Mouse (Mus musculus) liver, embryonic 16.5 days (tissue): Measurements from ENCODE around the gene Sipa1l1. TPM values are rescaled to one million over a fixed set of nuclear protein-coding genes. Genes with fewer than 3 reads are reported as not detected.

Experiments
- ATAC-seq: fragments of 200-750 bp; cut with Nextera tagmentation; 2 replicates; pipeline ENCODE4 v1.8.0; 2017; ENCODE audit warnings: low read depth, mild to moderate bottlenecking, moderate number of reproducible peaks, moderate library complexity
- H3K27ac ChIP-seq: fragments of 300-500 bp; sonication (generic); 2 replicates; pipeline ENCODE4 v1.5.1; 2014; ENCODE audit warnings: mild to moderate bottlenecking, low read length
- H3K27me3 ChIP-seq: fragments of 300-500 bp; sonication (generic); 2 replicates; pipeline ENCODE4 v1.6.1; 2014; ENCODE audit warnings: low read depth, low read length, mixed read lengths; ENCODE audit not compliant: control insufficient read depth, insufficient read depth
- H3K36me3 ChIP-seq: fragments of 300-500 bp; sonication (generic); 2 replicates; pipeline ENCODE4 v1.6.1; 2014; ENCODE audit warnings: mild to moderate bottlenecking; ENCODE audit not compliant: control insufficient read depth, insufficient read depth
- H3K4me1 ChIP-seq: fragments of 300-500 bp; sonication (generic); 2 replicates; pipeline ENCODE4 v1.6.1; 2014; ENCODE audit warnings: low read depth, low read length, mixed read lengths; ENCODE audit not compliant: control insufficient read depth
- H3K4me2 ChIP-seq: fragments of 300-500 bp; sonication (generic); 2 replicates; pipeline ENCODE4 v1.6.1; 2014; ENCODE audit warnings: low read depth, low read length, mixed read lengths
- H3K4me3 ChIP-seq: fragments of 300-500 bp; sonication (generic); 2 replicates; pipeline ENCODE4 v1.5.1; 2014; ENCODE audit warnings: low read depth, mild to moderate bottlenecking, low read length
- H3K9ac ChIP-seq: fragments of 300-500 bp; sonication (generic); 2 replicates; pipeline ENCODE4 v1.6.1; 2014; ENCODE audit warnings: low read depth, low read length
- H3K9me3 ChIP-seq: fragments of 300-500 bp; sonication (generic); replicated peaks from 2 replicates; pipeline ENCODE4 v1.6.1; 2016; ENCODE audit warnings: low read length; ENCODE audit not compliant: control insufficient read depth
- WGBS: fragments of 180-500 bp; shearing (Covaris S2); extraction: QIAGEN DNeasy Blood & Tissue Kit; methylation state at CpG from one replicate; pipeline ENCODE4 v1.1.7; 2014; ENCODE audit not compliant: insufficient replicate concordance; 5-methylcytosine and 5-hydroxymethylcytosine counted together
- polyA plus RNA-seq: library from polyadenylated mRNA; unstranded; fragments of >200 nt; fragmentation: Nextera tagmentation; extraction: Ambion mirVana; gene quantifications from 2 replicates; pipeline ENCODE4 v1.2.1, GENCODE M21; 2015

Sipa1l1 gene
- polyA plus RNA-seq, 1 experiment from 2014 or later, result 4.2 TPM

DNA sequence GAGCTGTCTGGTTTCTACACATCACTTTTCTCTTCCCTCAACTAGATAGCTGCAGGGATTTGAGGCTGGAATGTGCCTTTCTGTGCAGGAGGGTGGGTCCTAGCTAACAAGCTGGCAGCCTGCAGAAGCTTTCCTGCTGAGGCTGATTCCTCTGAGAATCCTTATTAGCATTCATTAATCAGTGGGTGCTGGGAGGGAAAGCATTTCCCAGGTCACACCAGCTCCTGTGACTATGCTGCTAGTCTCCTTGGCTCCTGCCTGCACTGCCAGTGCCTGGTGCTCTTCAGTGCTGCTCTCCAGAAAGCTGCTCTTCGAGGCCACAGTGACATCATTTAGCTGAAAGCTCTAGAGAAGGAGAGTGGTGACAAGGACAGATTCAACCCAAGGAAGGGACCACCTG lies 166.0 kb downstream of the Sipa1l1 start:
- 17% methylated on average over 1 of the region's 1 CpGs for WGBS
- H3K27me3 ChIP-seq, result no peaks in the 10 kb centered on the region; the same call in 1 of the 2 replicates
- no peak overlapping the region for H3K9ac ChIP-seq
- no peak overlapping the region for H3K4me2 ChIP-seq
- no peaks in the 10 kb centered on the region for H3K36me3 ChIP-seq
- no peak overlapping the region for H3K4me3 ChIP-seq
- H3K9me3 ChIP-seq, result no peaks in the 10 kb centered on the region
- no peaks in the 10 kb centered on the region; the same call in 1 of the 2 replicates for H3K4me1 ChIP-seq
- ATAC-seq, result no peak
- H3K27ac ChIP-seq, result no peak overlapping the region

DNA sequence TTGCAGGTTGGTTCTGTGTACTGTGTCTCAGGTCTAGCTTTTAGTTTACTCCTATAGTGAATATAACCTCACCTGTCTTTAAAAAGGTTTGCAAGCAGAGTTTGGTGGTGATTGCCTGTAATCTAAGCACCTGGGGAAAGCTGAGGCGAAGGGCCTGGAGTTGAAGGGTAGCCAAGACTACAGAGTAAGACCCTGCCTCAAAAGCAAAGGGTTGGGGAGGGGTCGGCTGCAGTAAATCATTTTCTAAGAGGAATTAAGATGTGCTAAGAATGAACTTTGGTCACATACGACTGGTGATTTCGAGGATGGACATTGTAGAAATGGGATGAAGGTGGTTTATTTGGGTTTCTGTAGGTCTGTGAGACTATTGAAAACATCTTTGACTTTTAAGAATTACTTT lies 169.4 kb downstream of the Sipa1l1 start:
- H3K4me1 ChIP-seq, result no peaks in the 10 kb centered on the region; the same call in 1 of the 2 replicates
- no peak overlapping the region for H3K27ac ChIP-seq
- no peaks in the 10 kb centered on the region; the same call in 1 of the 2 replicates for H3K27me3 ChIP-seq
- WGBS, result 59% methylated on average over 4 of the region's 4 CpGs
- H3K36me3 ChIP-seq, result no peaks in the 10 kb centered on the region
- no peak overlapping the region for H3K9ac ChIP-seq
- no peak overlapping the region for H3K4me2 ChIP-seq
- H3K9me3 ChIP-seq, result no peaks in the 10 kb centered on the region
- ATAC-seq, result no peak
- H3K4me3 ChIP-seq, result no peak overlapping the region

- no peak for ATAC-seq
- Histone ChIP-seq H3K36me3 (no peaks in the 10 kb centered on the region), H3K27me3 (no peaks in the 10 kb centered on the region; the same call in 1 of the 2 replicates), H3K4me2 (peak overlapping the region; percentile 6; the same call in 1 of the 2 replicates), H3K4me3 (no peak overlapping the region), H3K9me3 (no peaks in the 10 kb centered on the region), H3K27ac (no peak overlapping the region), H3K4me1 (no peaks in the 10 kb centered on the region; the same call in 1 of the 2 replicates), H3K9ac (no peak overlapping the region)
- 35% methylated on average over 18 of the region's 18 CpGs for WGBS
These were observed 170.2 kb downstream of the Sipa1l1 start for GRCm38 (mm10) chr12:82339221-82339861.

DNA sequence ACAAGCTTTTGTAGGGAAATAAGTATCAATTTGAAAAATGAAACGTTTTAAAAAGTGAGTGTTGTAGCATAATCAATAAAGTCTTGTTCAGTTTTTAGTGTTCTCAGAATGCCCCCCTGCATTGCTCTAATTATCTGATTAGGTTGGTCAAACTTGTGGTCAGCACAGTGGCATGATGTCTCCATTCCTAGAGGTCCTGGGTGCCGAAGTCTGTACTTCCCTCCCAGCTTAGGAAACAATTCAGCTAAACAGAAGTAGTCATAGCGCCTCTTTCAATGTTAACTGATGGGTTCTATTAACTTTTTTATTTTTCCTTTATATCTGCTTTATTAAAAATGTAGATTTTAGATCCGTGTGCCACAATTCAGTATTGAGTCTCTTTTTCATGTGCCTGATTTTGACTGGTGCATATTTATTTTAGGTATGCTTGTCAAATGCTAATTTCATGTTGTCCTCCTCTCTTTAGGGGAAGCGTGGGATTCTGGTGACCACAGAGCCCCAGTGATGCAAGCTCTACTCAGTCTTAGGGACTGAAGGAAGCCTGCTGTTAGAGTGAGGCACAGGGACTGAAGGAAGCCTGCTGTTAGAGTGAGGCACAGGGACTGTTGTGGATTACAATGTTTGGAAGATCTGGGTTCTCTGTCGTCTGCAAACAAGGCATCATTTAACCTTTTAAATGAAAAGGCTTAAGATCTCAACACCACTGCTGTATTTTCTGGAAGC lies 171.2 kb downstream of the Sipa1l1 start:
- no peaks in the 10 kb centered on the region for H3K9me3 ChIP-seq
- H3K9ac ChIP-seq, result no peak overlapping the region
- H3K36me3 ChIP-seq, result no peaks in the 10 kb centered on the region
- H3K4me2 ChIP-seq, result no peak overlapping the region
- H3K4me3 ChIP-seq, result no peak overlapping the region
- no peak for ATAC-seq
- no peaks in the 10 kb centered on the region; the same call in 1 of the 2 replicates for H3K27me3 ChIP-seq
- WGBS, result 52% methylated on average over 6 of the region's 6 CpGs
- H3K4me1 ChIP-seq, result no peaks in the 10 kb centered on the region; the same call in 1 of the 2 replicates
- H3K27ac ChIP-seq, result no peak overlapping the region

DNA sequence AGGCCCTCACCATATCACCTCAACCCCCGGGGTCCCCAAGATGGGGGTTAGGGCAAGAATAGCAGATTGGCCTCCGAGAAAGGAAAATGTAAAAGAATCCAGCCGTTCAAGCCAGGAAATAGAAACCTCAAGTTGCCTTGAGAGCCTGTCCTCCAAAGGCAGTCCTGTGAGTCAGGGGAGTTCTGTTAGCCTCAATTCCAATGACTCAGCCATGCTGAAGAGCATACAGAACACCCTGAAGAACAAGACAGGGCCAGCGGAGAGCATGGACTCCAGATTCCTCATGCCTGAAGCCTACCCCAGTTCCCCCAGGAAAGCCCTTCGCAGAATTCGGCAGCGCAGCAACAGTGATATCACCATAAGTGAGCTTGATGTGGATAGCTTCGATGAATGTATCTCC lies 172.1 kb downstream of the Sipa1l1 start:
- no peak for ATAC-seq
- Histone ChIP-seq H3K4me3 (no peak overlapping the region), H3K9ac (no peak overlapping the region), H3K36me3 (no peaks in the 10 kb centered on the region), H3K27me3 (no peaks in the 10 kb centered on the region; the same call in 1 of the 2 replicates), H3K9me3 (no peaks in the 10 kb centered on the region), H3K4me1 (no peaks in the 10 kb centered on the region; the same call in 1 of the 2 replicates), H3K27ac (no peak overlapping the region), H3K4me2 (no peak overlapping the region)
- WGBS, result 78% methylated on average over 8 of the region's 8 CpGs

DNA sequence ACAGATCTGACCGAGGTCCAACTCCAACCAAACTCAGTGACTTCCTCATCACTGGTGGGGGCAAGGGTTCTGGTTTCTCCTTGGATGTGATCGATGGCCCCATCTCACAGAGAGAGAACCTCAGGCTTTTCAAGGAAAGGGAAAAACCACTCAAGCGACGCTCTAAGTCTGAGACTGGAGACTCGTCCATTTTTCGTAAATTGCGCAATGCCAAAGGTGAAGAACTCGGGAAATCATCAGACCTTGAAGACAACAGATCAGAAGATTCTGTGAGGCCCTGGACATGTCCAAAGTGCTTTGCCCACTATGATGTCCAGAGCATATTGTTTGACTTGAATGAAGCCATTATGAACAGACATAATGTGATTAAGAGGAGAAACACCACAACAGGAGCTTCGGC lies 172.6 kb downstream of the Sipa1l1 start:
- H3K9ac ChIP-seq, result no peak overlapping the region
- 83% methylated on average over 9 of the region's 9 CpGs for WGBS
- no peak overlapping the region for H3K4me3 ChIP-seq
- no peak overlapping the region for H3K27ac ChIP-seq
- no peaks in the 10 kb centered on the region; the same call in 1 of the 2 replicates for H3K27me3 ChIP-seq
- H3K9me3 ChIP-seq, result no peaks in the 10 kb centered on the region
- no peaks in the 10 kb centered on the region for H3K36me3 ChIP-seq
- no peak for ATAC-seq
- no peaks in the 10 kb centered on the region; the same call in 1 of the 2 replicates for H3K4me1 ChIP-seq
- H3K4me2 ChIP-seq, result no peak overlapping the region

DNA sequence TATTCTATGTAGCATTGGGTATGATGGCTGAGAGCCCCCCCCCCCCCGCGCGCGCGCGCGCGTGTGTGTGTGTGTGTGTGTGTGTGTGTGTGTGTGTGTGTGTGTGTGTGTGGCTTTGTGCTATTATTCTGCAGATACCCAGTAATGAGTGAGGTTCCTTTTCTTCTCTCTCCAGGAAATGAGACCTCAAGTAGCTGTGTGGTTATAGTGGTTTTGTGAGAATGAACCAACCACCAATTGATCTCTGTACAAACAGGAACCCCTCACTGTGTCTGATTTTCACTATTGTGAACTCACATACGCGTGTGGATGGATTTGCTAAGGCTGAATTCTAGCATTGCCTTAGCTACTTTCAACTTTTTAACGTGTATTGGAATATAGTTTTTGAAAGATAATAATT lies 181.0 kb downstream of the Sipa1l1 start:
- H3K4me3 ChIP-seq, result no peak overlapping the region
- no peak overlapping the region for H3K4me2 ChIP-seq
- H3K4me1 ChIP-seq, result peaks cover 7% of the 10 kb centered on the region
- no peaks in the 10 kb centered on the region for H3K9me3 ChIP-seq
- H3K9ac ChIP-seq, result no peak overlapping the region
- H3K27ac ChIP-seq, result no peak overlapping the region
- ATAC-seq, result no peak
- no peaks in the 10 kb centered on the region for H3K27me3 ChIP-seq
- WGBS, result 31% methylated on average over 3 of the region's 11 CpGs
- H3K36me3 ChIP-seq, result no peaks in the 10 kb centered on the region

DNA sequence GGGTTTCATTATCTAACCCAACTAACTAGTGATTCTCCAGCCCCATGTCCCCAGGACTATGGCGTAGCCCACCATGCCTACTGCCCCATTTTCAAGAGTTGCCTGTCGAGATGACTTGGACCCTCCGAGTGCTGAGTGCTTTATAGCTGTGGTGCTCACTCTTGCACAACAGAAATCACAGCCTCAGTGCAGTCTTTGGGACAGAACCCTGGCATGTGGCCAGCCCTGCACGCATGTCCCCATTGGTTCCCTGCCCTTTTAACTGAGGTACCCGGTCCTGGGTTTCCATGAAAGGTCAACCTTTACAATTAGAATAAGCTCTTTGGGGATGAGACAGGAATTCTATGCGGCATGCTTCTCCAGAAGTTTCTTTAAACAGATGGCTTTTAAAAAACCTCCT lies 181.8 kb downstream of the Sipa1l1 start:
- WGBS, result 51% methylated on average over 6 of the region's 6 CpGs
- Histone ChIP-seq H3K36me3 (no peaks in the 10 kb centered on the region), H3K27me3 (no peaks in the 10 kb centered on the region), H3K9me3 (no peaks in the 10 kb centered on the region), H3K4me1 (peaks cover 7% of the 10 kb centered on the region), H3K9ac (no peak overlapping the region), H3K27ac (no peak overlapping the region), H3K4me3 (no peak overlapping the region), H3K4me2 (no peak overlapping the region)
- peak; percentile 56 for ATAC-seq

- Histone ChIP-seq H3K4me2 (no peak overlapping the region), H3K4me1 (peaks cover 7% of the 10 kb centered on the region), H3K9ac (no peak overlapping the region), H3K36me3 (no peaks in the 10 kb centered on the region), H3K27me3 (no peaks in the 10 kb centered on the region), H3K4me3 (no peak overlapping the region), H3K9me3 (no peaks in the 10 kb centered on the region), H3K27ac (no peak overlapping the region)
- ATAC-seq, result peak; percentile 75
- 38% methylated on average over 2 of the region's 2 CpGs for WGBS
These were observed 184.5 kb downstream of the Sipa1l1 start for GRCm38 (mm10) chr12:82353660-82354059.
